Mouse (Mus musculus): ENCODE measurements at regions not wholly inside any gene's neighbourhood (a gene's known extent, or its start where the extent isn't known, plus 50 kb on each side); places are given as distances from the start of the nearest gene placed in this dataset.

- no peak overlapping the region for H3K4me3 ChIP-seq (replicated peaks)
- H3K9me3 ChIP-seq (ENCODE audit: control insufficient read depth, low read length), result no peaks in the 10 kb centered on the region; the same call in 1 of the 2 replicates
- peaks cover 19% of the 10 kb centered on the region for H3K4me1 ChIP-seq (ENCODE audit: control insufficient read depth)
- TF ChIP-seq TAL1 (IDR thresholded peaks at IDR 0.05; ENCODE audit: low read length) (no peak), GATA1 (IDR thresholded peaks at IDR 0.05; ENCODE audit: low read length) (no peak)
- H3K36me3 ChIP-seq (ENCODE audit: control insufficient read depth), result no peaks in the 10 kb centered on the region
- peaks cover 12% of the 10 kb centered on the region for H3K27me3 ChIP-seq (ENCODE audit: control insufficient read depth)
Measured at GRCm38 (mm10) chrX:162257398-162257797, 97.9 kb upstream of the Nhs start.

GRCm38 (mm10) chrX:162255873-162256272 lies 96.3 kb upstream of the Nhs start:
- Histone ChIP-seq H3K4me1 (ENCODE audit: control insufficient read depth) (peaks cover 19% of the 10 kb centered on the region), H3K27me3 (ENCODE audit: control insufficient read depth) (peaks cover 10% of the 10 kb centered on the region), H3K4me3 (replicated peaks) (no peak overlapping the region), H3K9me3 (ENCODE audit: control insufficient read depth, low read length) (no peaks in the 10 kb centered on the region; the same call in 1 of the 2 replicates), H3K36me3 (ENCODE audit: control insufficient read depth) (no peaks in the 10 kb centered on the region)
- TF ChIP-seq GATA1 (IDR thresholded peaks at IDR 0.05; ENCODE audit: low read length) (no peak), TAL1 (IDR thresholded peaks at IDR 0.05; ENCODE audit: low read length) (no peak)

DNA sequence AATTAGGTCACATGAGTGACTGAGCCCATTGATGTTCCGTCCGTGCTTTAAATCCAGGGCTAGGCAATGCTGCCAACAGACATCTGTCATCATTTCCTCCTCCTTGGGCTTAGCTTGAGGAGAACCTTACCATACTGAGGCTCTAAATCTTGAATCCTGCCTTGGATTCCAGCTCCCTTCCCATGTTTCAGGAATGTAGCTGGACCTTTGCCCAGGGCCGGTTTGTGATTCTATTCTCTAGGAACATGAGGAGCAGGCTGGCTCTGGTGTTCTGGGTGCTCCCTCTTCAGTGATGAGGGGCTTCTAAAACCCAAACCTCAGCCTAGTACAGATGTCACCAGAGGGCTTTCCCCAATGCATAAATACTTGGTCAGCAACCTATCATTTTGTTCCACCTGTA lies 81.8 kb upstream of the Nhs start:
- H3K36me3 ChIP-seq (ENCODE audit: control insufficient read depth), result no peaks in the 10 kb centered on the region
- no peaks in the 10 kb centered on the region; the same call in 1 of the 2 replicates for H3K27me3 ChIP-seq (ENCODE audit: control insufficient read depth)
- H3K9me3 ChIP-seq (ENCODE audit: control insufficient read depth, low read length), result no peaks in the 10 kb centered on the region
- no peak overlapping the region for H3K4me3 ChIP-seq (replicated peaks)
- TF ChIP-seq TAL1 (IDR thresholded peaks at IDR 0.05; ENCODE audit: low read length) (no peak), GATA1 (IDR thresholded peaks at IDR 0.05; ENCODE audit: low read length) (no peak)
- H3K4me1 ChIP-seq (ENCODE audit: control insufficient read depth), result no peaks in the 10 kb centered on the region

GRCm38 (mm10) chrX:162235552-162235951 lies 76.0 kb upstream of the Nhs start:
- TF ChIP-seq GATA1 (IDR thresholded peaks at IDR 0.05; ENCODE audit: low read length) (no peak), TAL1 (IDR thresholded peaks at IDR 0.05; ENCODE audit: low read length) (no peak)
- Histone ChIP-seq H3K36me3 (ENCODE audit: control insufficient read depth) (no peaks in the 10 kb centered on the region), H3K4me1 (ENCODE audit: control insufficient read depth) (no peaks in the 10 kb centered on the region), H3K4me3 (replicated peaks) (no peak overlapping the region), H3K9me3 (ENCODE audit: control insufficient read depth, low read length) (no peaks in the 10 kb centered on the region), H3K27me3 (ENCODE audit: control insufficient read depth) (no peaks in the 10 kb centered on the region)

- H3K4me1 ChIP-seq (ENCODE audit: control insufficient read depth), result peaks cover 8% of the 10 kb centered on the region
- no peaks in the 10 kb centered on the region for H3K27me3 ChIP-seq (ENCODE audit: control insufficient read depth)
- no peaks in the 10 kb centered on the region for H3K36me3 ChIP-seq (ENCODE audit: control insufficient read depth)
- H3K9me3 ChIP-seq (ENCODE audit: control insufficient read depth, low read length), result peaks cover 3% of the 10 kb centered on the region; the same call in 1 of the 2 replicates
- TF ChIP-seq GATA1 (IDR thresholded peaks at IDR 0.05; ENCODE audit: low read length) (no peak), TAL1 (IDR thresholded peaks at IDR 0.05; ENCODE audit: low read length) (no peak)
- no peak overlapping the region for H3K4me3 ChIP-seq (replicated peaks)
Measured at GRCm38 (mm10) chrX:162210848-162211247, 51.3 kb upstream of the Nhs start.
